Mouse (Mus musculus): ENCODE results near the gene Dnttip1.

DNA sequence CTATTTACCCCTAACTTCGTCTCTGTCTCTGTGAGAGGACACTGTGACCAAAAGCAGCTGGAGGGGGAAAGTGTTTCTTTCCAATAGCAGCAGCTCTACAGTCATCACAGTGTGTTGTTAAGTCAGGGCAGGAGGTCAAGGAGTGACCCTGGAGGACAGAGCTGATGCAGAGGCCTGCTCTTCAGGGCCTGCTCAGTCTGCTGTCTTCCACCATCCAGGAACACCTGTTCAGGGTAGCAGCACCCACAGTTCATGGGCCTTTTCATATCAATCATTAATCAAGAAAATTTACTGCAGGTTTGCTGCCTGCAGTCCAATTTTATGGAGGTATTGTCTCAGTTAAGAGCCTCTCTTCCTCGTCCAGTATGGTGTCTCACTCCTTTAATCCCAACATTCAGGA, 67.8 kb downstream of the Dnttip1 start:
- TF ChIP-seq POLR2A (IDR thresholded peaks at IDR 0.05; ENCODE audit: low read depth, low read length) (no peak), CTCF (conservative IDR thresholded peaks at IDR 0.05 in 1 of 2, IDR thresholded peaks at IDR 0.05 in 1 of 2; ENCODE audit: low read depth in 2 of 2, low read length in 2 of 2) (no peak), E2F4 (IDR thresholded peaks at IDR 0.05; ENCODE audit: insufficient replicate concordance, low read depth, low read length) (no peak), TCF12 (IDR thresholded peaks at IDR 0.05; ENCODE audit: low read depth, low read length) (no peak), GABPA (IDR thresholded peaks at IDR 0.05; ENCODE audit: insufficient replicate concordance, low read depth, low read length) (no peak), USF1 (IDR thresholded peaks at IDR 0.05; ENCODE audit: low read depth, low read length) (no peak)
